In the genomic region with DNA sequence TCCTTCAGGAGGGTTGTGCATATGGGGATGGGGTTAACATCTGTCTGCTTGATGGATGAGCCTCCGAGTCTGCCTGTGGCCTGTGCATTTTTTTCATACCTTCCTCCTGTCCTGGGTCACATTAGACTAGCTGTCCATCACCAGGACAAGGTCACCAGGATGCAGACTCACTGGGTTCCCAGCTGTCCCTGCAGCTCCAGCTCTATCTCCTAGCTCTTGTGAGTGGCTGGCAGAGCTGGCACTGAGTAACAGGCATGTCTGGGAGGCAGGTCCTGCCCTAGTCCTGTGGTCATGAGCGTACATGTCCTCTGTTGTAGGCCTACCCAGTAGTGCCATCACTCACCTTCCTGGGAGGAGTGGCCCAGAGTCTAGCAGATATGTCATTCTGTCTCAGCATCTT, we compare ENCODE assay signal across 27 mouse cellular contexts. TPM values are rescaled to one million over a fixed set of nuclear protein-coding genes. Genes with fewer than 3 reads are reported as not detected.
DNase-seq lines count a peak whose midpoint lies in the region; ATAC-seq and TF ChIP-seq lines count a peak whose summit lies in the region.
"Had no signal": no experiment of that assay in that cellular context is flagged by ENCODE, and none has a peak within 500 bp of the region (broad histone marks: within the 10 kb centered on the region; RNA-seq: fewer than 3 reads in every experiment).

No protein-coding gene starts in this region.

- peak; percentile 26 to 54 for DNase-seq in heart, adult 18-20 months
- DNase-seq in heart, postnatal 25 days (ENCODE audit: low spot score) = no peak
- DNase-seq in heart, adult 9 months (ENCODE audit: low spot score in 2 of 2) = peak; percentile 39 to 45
- DNase-seq in hindbrain, embryonic 14.5 days (ENCODE audit: low spot score) = no peak
- DNase-seq in stomach, postnatal 0 days (ENCODE audit: low spot score) = no peak
- DNase-seq: adrenal gland, postnatal 10 days; B cell, adult 2 months; cerebellum, adult 18-20 months; cerebellum, adult 9-10 months; cerebellum, postnatal 14 days; gastrocnemius, postnatal 10 days; gastrocnemius, postnatal 36 days; kidney, adult 2 months had no signal

- no peaks in the 10 kb centered on the region for H3K27me3 ChIP-seq in heart, embryonic 12.5 days (replicated peaks)
- no peaks in the 10 kb centered on the region for H3K27me3 ChIP-seq in hindbrain, embryonic 13.5 days
- H3K27me3 ChIP-seq in hindbrain, embryonic 14.5 days (ENCODE audit: control insufficient read depth, insufficient read depth, low read length) = no peaks in the 10 kb centered on the region
- H3K27me3 ChIP-seq in stomach, embryonic 14.5 days (ENCODE audit: control insufficient read depth, insufficient read depth, low read length) = no peaks in the 10 kb centered on the region
- no peaks in the 10 kb centered on the region for H3K27me3 ChIP-seq in stomach, postnatal 0 days (ENCODE audit: control insufficient read depth, insufficient read depth, low read length)
- H3K27me3 ChIP-seq: CH12.LX; forebrain, embryonic 13.5 days; heart, embryonic 15.5 days; hindbrain, embryonic 15.5 days; Patski had no signal

- no peak overlapping the region for H3K9ac ChIP-seq in heart, embryonic 12.5 days
- 0 out of 2 replicates have a peak overlapping the region, but pooled peaks have one; percentile 4 for H3K9ac ChIP-seq in hindbrain, embryonic 13.5 days
- H3K9ac ChIP-seq in hindbrain, embryonic 14.5 days = no peak overlapping the region
- H3K9ac ChIP-seq in stomach, embryonic 14.5 days (replicated peaks; ENCODE audit: low read depth, low read length) = no peak overlapping the region
- no peak overlapping the region for H3K9ac ChIP-seq in stomach, postnatal 0 days (ENCODE audit: low read length)
- H3K9ac ChIP-seq: forebrain, embryonic 13.5 days; heart, embryonic 15.5 days; hindbrain, embryonic 15.5 days had no signal

- intact Hi-C loops in heart, postnatal 25 days (cut with DNase I) = no loop called here

- WGBS in heart, embryonic 12.5 days = 70% methylated on average over 2 of the region's 2 CpGs
- WGBS in hindbrain, embryonic 13.5 days = 87% methylated on average over 2 of the region's 2 CpGs
- WGBS in hindbrain, embryonic 14.5 days = 86% methylated on average over 2 of the region's 2 CpGs
- 54% methylated on average over 2 of the region's 2 CpGs for WGBS in stomach, embryonic 14.5 days
- WGBS in stomach, postnatal 0 days = 56% methylated on average over 2 of the region's 2 CpGs

- H3K27ac ChIP-seq in heart, embryonic 12.5 days (ENCODE audit: poor library complexity, severe bottlenecking) = no peak overlapping the region
- H3K27ac ChIP-seq in hindbrain, embryonic 13.5 days = no peak overlapping the region
- no peak overlapping the region for H3K27ac ChIP-seq in hindbrain, embryonic 14.5 days
- H3K27ac ChIP-seq in stomach, embryonic 14.5 days (ENCODE audit: low read length) = no peak overlapping the region
- no peak overlapping the region for H3K27ac ChIP-seq in stomach, postnatal 0 days (replicated peaks)
- H3K27ac ChIP-seq: forebrain, embryonic 10.5 days; forebrain, embryonic 13.5 days; heart, embryonic 15.5 days; hindbrain, embryonic 10.5 days; hindbrain, embryonic 15.5 days had no signal

- H3K9me3 ChIP-seq in heart, embryonic 12.5 days (replicated peaks) = no peaks in the 10 kb centered on the region
- H3K9me3 ChIP-seq in hindbrain, embryonic 13.5 days = no peaks in the 10 kb centered on the region
- no peaks in the 10 kb centered on the region for H3K9me3 ChIP-seq in hindbrain, embryonic 14.5 days (ENCODE audit: control insufficient read depth, low read length)
- H3K9me3 ChIP-seq in stomach, embryonic 14.5 days (ENCODE audit: control insufficient read depth, low read depth, low read length) = no peaks in the 10 kb centered on the region
- H3K9me3 ChIP-seq in stomach, postnatal 0 days (ENCODE audit: control insufficient read depth, low read length) = no peaks in the 10 kb centered on the region
- H3K9me3 ChIP-seq: forebrain, embryonic 10.5 days; forebrain, embryonic 13.5 days; G1E; heart, embryonic 15.5 days; hindbrain, embryonic 10.5 days; hindbrain, embryonic 15.5 days had no signal

- no peak for TF ChIP-seq CTCF in stomach, postnatal 0 days (IDR thresholded peaks at IDR 0.05; ENCODE audit: low read depth)

- no peak overlapping the region for H3K4me2 ChIP-seq in heart, embryonic 12.5 days
- H3K4me2 ChIP-seq in hindbrain, embryonic 13.5 days = no peak overlapping the region
- H3K4me2 ChIP-seq in hindbrain, embryonic 14.5 days (replicated peaks) = no peak overlapping the region
- no peak overlapping the region for H3K4me2 ChIP-seq in stomach, embryonic 14.5 days (replicated peaks; ENCODE audit: low read depth, low read length)
- H3K4me2 ChIP-seq in stomach, postnatal 0 days (replicated peaks; ENCODE audit: low read depth) = no peak overlapping the region
- H3K4me2 ChIP-seq: forebrain, embryonic 13.5 days; heart, embryonic 15.5 days; hindbrain, embryonic 15.5 days had no signal

- no peak for ATAC-seq in heart, embryonic 12.5 days (ENCODE audit: insufficient number of reproducible peaks, low FRiP score)
- ATAC-seq in hindbrain, embryonic 13.5 days (ENCODE audit: low FRiP score) = no peak
- ATAC-seq in hindbrain, embryonic 14.5 days (ENCODE audit: low FRiP score) = no peak
- ATAC-seq in stomach, embryonic 14.5 days (ENCODE audit: insufficient number of reproducible peaks, insufficient read depth, low FRiP score, low read depth) = 0 out of 2 replicates have a peak, but pooled peaks have one; percentile 11
- ATAC-seq in stomach, postnatal 0 days (ENCODE audit: low FRiP score, low TSS enrichment) = no peak
- ATAC-seq: forebrain, embryonic 13.5 days; forebrain, embryonic 16.5 days; intestine, postnatal 0 days; Patski had no signal

- no peak overlapping the region for H3K4me3 ChIP-seq in heart, embryonic 12.5 days
- no peak overlapping the region for H3K4me3 ChIP-seq in hindbrain, embryonic 13.5 days
- no peak overlapping the region for H3K4me3 ChIP-seq in hindbrain, embryonic 14.5 days (replicated peaks; ENCODE audit: low read length)
- H3K4me3 ChIP-seq in stomach, embryonic 14.5 days (ENCODE audit: low read depth, low read length) = no peak overlapping the region
- H3K4me3 ChIP-seq in stomach, postnatal 0 days (ENCODE audit: low read depth, low read length) = no peak overlapping the region
- H3K4me3 ChIP-seq: forebrain, embryonic 10.5 days; forebrain, embryonic 13.5 days; heart, embryonic 15.5 days; hindbrain, embryonic 10.5 days; hindbrain, embryonic 15.5 days had no signal

- no peak for TF ChIP-seq EP300 in stomach, postnatal 0 days (optimal IDR thresholded peaks at IDR 0.05)

- H3K36me3 ChIP-seq in heart, embryonic 12.5 days = peaks cover 97% of the 10 kb centered on the region
- H3K36me3 ChIP-seq in hindbrain, embryonic 13.5 days = peaks cover 97% of the 10 kb centered on the region
- H3K36me3 ChIP-seq in hindbrain, embryonic 14.5 days (replicated peaks; ENCODE audit: control insufficient read depth, insufficient read depth) = peaks cover 92% of the 10 kb centered on the region
- peaks cover 75% of the 10 kb centered on the region for H3K36me3 ChIP-seq in stomach, embryonic 14.5 days (ENCODE audit: control insufficient read depth, insufficient read depth, low read length)
- H3K36me3 ChIP-seq in stomach, postnatal 0 days (ENCODE audit: control insufficient read depth, insufficient read depth, low read length) = peaks cover 55% of the 10 kb centered on the region

- 0 out of 2 replicates have a peak, but pooled peaks cover 1% of the 10 kb centered on the region for H3K4me1 ChIP-seq in heart, embryonic 12.5 days (replicated peaks)
- H3K4me1 ChIP-seq in hindbrain, embryonic 13.5 days (replicated peaks) = no peaks in the 10 kb centered on the region
- no peaks in the 10 kb centered on the region for H3K4me1 ChIP-seq in hindbrain, embryonic 14.5 days (replicated peaks; ENCODE audit: control insufficient read depth, insufficient read depth, low read length)
- no peaks in the 10 kb centered on the region for H3K4me1 ChIP-seq in stomach, embryonic 14.5 days (ENCODE audit: control insufficient read depth, insufficient read depth, low read length)
- no peaks in the 10 kb centered on the region for H3K4me1 ChIP-seq in stomach, postnatal 0 days (replicated peaks; ENCODE audit: control insufficient read depth, insufficient read depth)
- H3K4me1 ChIP-seq: forebrain, embryonic 10.5 days; forebrain, embryonic 13.5 days; heart, embryonic 15.5 days; hindbrain, embryonic 10.5 days; hindbrain, embryonic 15.5 days had no signal

RNA-seq across cellular contexts. Expression of a gene that starts 17.1 kb away (rescaled TPM):
- total RNA-seq in heart, adult 18-20 months (2021) = 100 to 1,000 TPM; 844 to 954 TPM
- total RNA-seq in heart, postnatal 25 days (2021) = 100 to 1,000 TPM; 913 to 934 TPM
- 638 and 663 TPM in 2 replicates for polyA plus RNA-seq in heart, embryonic 12.5 days (2016; fragmentation: Nextera tagmentation; extraction: Ambion mirVana)
- 507 and 515 TPM in 2 replicates for polyA plus RNA-seq in hindbrain, embryonic 13.5 days (2015; fragmentation: Nextera tagmentation; extraction: Ambion mirVana)
- polyA plus RNA-seq in hindbrain, embryonic 14.5 days (2014; fragmentation: Nextera tagmentation; extraction: Ambion mirVana) = 577 and 678 TPM in 2 replicates
- 444 and 502 TPM in 2 replicates for polyA plus RNA-seq in stomach, embryonic 14.5 days (2014; fragmentation: Nextera tagmentation; extraction: Ambion mirVana)
- polyA plus RNA-seq in stomach, postnatal 0 days (2015; fragmentation: Nextera tagmentation; extraction: Ambion mirVana) = 584 and 595 TPM in 2 replicates

RNA-seq across cellular contexts. Expression of a gene that starts 17.4 kb away (rescaled TPM):
- total RNA-seq in heart, adult 18-20 months (2021) = 1 to 10 TPM; 3.3 to 4.5 TPM
- 1 to 10 TPM; 5.0 to 5.2 TPM for total RNA-seq in heart, postnatal 25 days (2021)
- 12.1 and 12.9 TPM in 2 replicates for polyA plus RNA-seq in heart, embryonic 12.5 days (2016; fragmentation: Nextera tagmentation; extraction: Ambion mirVana)
- polyA plus RNA-seq in hindbrain, embryonic 13.5 days (2015; fragmentation: Nextera tagmentation; extraction: Ambion mirVana) = 14.9 and 17.8 TPM in 2 replicates
- 15.9 and 22.9 TPM in 2 replicates for polyA plus RNA-seq in hindbrain, embryonic 14.5 days (2014; fragmentation: Nextera tagmentation; extraction: Ambion mirVana)
- polyA plus RNA-seq in stomach, embryonic 14.5 days (2014; fragmentation: Nextera tagmentation; extraction: Ambion mirVana) = 31.3 and 31.7 TPM in 2 replicates
- 19.0 and 22.8 TPM in 2 replicates for polyA plus RNA-seq in stomach, postnatal 0 days (2015; fragmentation: Nextera tagmentation; extraction: Ambion mirVana)

RNA-seq across cellular contexts. Expression of a gene that starts 27.4 kb away (rescaled TPM):
- 10 to 100 TPM; 33.8 to 35.7 TPM for total RNA-seq in heart, adult 18-20 months (2021)
- total RNA-seq in heart, postnatal 25 days (2021) = 10 to 100 TPM; 35.7 to 37.5 TPM
- 63.2 and 64.5 TPM in 2 replicates for polyA plus RNA-seq in heart, embryonic 12.5 days (2016; fragmentation: Nextera tagmentation; extraction: Ambion mirVana)
- polyA plus RNA-seq in hindbrain, embryonic 13.5 days (2015; fragmentation: Nextera tagmentation; extraction: Ambion mirVana) = 99.1 and 102 TPM in 2 replicates
- polyA plus RNA-seq in hindbrain, embryonic 14.5 days (2014; fragmentation: Nextera tagmentation; extraction: Ambion mirVana) = 91.8 and 101 TPM in 2 replicates
- 86.5 and 94.9 TPM in 2 replicates for polyA plus RNA-seq in stomach, embryonic 14.5 days (2014; fragmentation: Nextera tagmentation; extraction: Ambion mirVana)
- 34.5 and 35.4 TPM in 2 replicates for polyA plus RNA-seq in stomach, postnatal 0 days (2015; fragmentation: Nextera tagmentation; extraction: Ambion mirVana)

RNA-seq across cellular contexts. Expression of a gene that starts 56.9 kb away (rescaled TPM):
- 10 to 100 TPM; 25.1 to 32.1 TPM for total RNA-seq in heart, adult 18-20 months (2021)
- total RNA-seq in heart, postnatal 25 days (2021) = 10 to 100 TPM; 25.7 to 28.8 TPM
- 7.5 and 9.0 TPM in 2 replicates for polyA plus RNA-seq in heart, embryonic 12.5 days (2016; fragmentation: Nextera tagmentation; extraction: Ambion mirVana)
- 0.78 and 1.5 TPM in 2 replicates for polyA plus RNA-seq in hindbrain, embryonic 13.5 days (2015; fragmentation: Nextera tagmentation; extraction: Ambion mirVana)
- 2.8 and 3.8 TPM in 2 replicates for polyA plus RNA-seq in hindbrain, embryonic 14.5 days (2014; fragmentation: Nextera tagmentation; extraction: Ambion mirVana)
- polyA plus RNA-seq in stomach, embryonic 14.5 days (2014; fragmentation: Nextera tagmentation; extraction: Ambion mirVana) = 14.1 and 14.4 TPM in 2 replicates
- 32.4 and 37.9 TPM in 2 replicates for polyA plus RNA-seq in stomach, postnatal 0 days (2015; fragmentation: Nextera tagmentation; extraction: Ambion mirVana)
- total RNA-seq: G1E; granulocyte monocyte progenitor cell, adult 5-6 weeks had no signal
- polyA plus RNA-seq: G1E had no signal

Comparison
In these comparisons a context has a peak if more than half of its experiments do, and no peak if none do; other contexts are left out.
1. DNase-seq: peak in heart, adult 18-20 months (2 of 2) and heart, adult 9 months (2 of 2); none in heart, postnatal 25 days (single experiment), hindbrain, embryonic 14.5 days (single experiment) and stomach, postnatal 0 days (single experiment).